Mouse (Mus musculus): ENCODE measurements at regions not wholly inside any gene's neighbourhood (a gene's known extent, or its start where the extent isn't known, plus 50 kb on each side); places are given as distances from the start of the nearest gene placed in this dataset.

GRCm38 (mm10) chr17:45828284-45828824 is 94.7 kb upstream of the 1600014C23Rik start:
- no peak for DNase-seq (ENCODE audit: low spot score)
- no peak overlapping the region for H3K9ac ChIP-seq (ENCODE audit: low read length)

GRCm38 (mm10) chr17:45824977-45825376 is 91.3 kb upstream of the 1600014C23Rik start:
- no peak overlapping the region for H3K4me2 ChIP-seq (ENCODE audit: low read depth, low read length, severe bottlenecking)
- ATAC-seq (replicated peaks; ENCODE audit: low FRiP score) (no peak), DNase-seq (ENCODE audit: low spot score) (no peak)
- peaks cover 6% of the 10 kb centered on the region; the same call in 1 of the 2 replicates for H3K4me1 ChIP-seq (replicated peaks; ENCODE audit: control insufficient read depth, insufficient read depth, low read length)
- WGBS = 48% methylated on average over 8 of the region's 8 CpGs
- H3K27ac ChIP-seq (ENCODE audit: low read depth, low read length) = no peak overlapping the region
- H3K9ac ChIP-seq (ENCODE audit: low read length) = peak overlapping the region; percentile 5; the same call in 1 of the 2 replicates
- H3K4me3 ChIP-seq (ENCODE audit: low read depth, low read length) = no peak overlapping the region
- H3K9me3 ChIP-seq (ENCODE audit: control insufficient read depth, low read length) = no peaks in the 10 kb centered on the region; the same call in 1 of the 2 replicates
- H3K36me3 ChIP-seq (ENCODE audit: control insufficient read depth, insufficient read depth, low read length) = no peaks in the 10 kb centered on the region
- no peaks in the 10 kb centered on the region for H3K27me3 ChIP-seq (ENCODE audit: control insufficient read depth, insufficient read depth, low read length)

More at GRCm38 (mm10) chr17:45828284-45828824, 94.7 kb upstream of the 1600014C23Rik start:
- Histone ChIP-seq H3K9me3 (ENCODE audit: control insufficient read depth, low read length) (peaks cover 3% of the 10 kb centered on the region; the same call in 1 of the 2 replicates), H3K4me3 (ENCODE audit: low read depth, low read length) (no peak overlapping the region), H3K27ac (ENCODE audit: low read depth, low read length) (no peak overlapping the region), H3K36me3 (ENCODE audit: control insufficient read depth, insufficient read depth, low read length) (no peaks in the 10 kb centered on the region), H3K4me1 (replicated peaks; ENCODE audit: control insufficient read depth, insufficient read depth, low read length) (peaks cover 6% of the 10 kb centered on the region; the same call in 1 of the 2 replicates), H3K4me2 (ENCODE audit: low read depth, low read length, severe bottlenecking) (no peak overlapping the region), H3K27me3 (ENCODE audit: control insufficient read depth, insufficient read depth, low read length) (no peaks in the 10 kb centered on the region)
- ATAC-seq (replicated peaks; ENCODE audit: low FRiP score) = no peak
- WGBS = 91% methylated on average over 9 of the region's 9 CpGs

GRCm38 (mm10) chr17:45823501-45823900 is 89.9 kb upstream of the 1600014C23Rik start:
- Histone ChIP-seq H3K27me3 (ENCODE audit: control insufficient read depth, insufficient read depth, low read length) (no peaks in the 10 kb centered on the region), H3K27ac (ENCODE audit: low read depth, low read length) (no peak overlapping the region), H3K36me3 (ENCODE audit: control insufficient read depth, insufficient read depth, low read length) (no peaks in the 10 kb centered on the region), H3K9me3 (ENCODE audit: control insufficient read depth, low read length) (no peaks in the 10 kb centered on the region), H3K9ac (ENCODE audit: low read length) (no peak overlapping the region), H3K4me1 (replicated peaks; ENCODE audit: control insufficient read depth, insufficient read depth, low read length) (peaks cover 6% of the 10 kb centered on the region; the same call in 1 of the 2 replicates), H3K4me2 (ENCODE audit: low read depth, low read length, severe bottlenecking) (no peak overlapping the region), H3K4me3 (ENCODE audit: low read depth, low read length) (no peak overlapping the region)
- DNase-seq (ENCODE audit: low spot score) (no peak), ATAC-seq (replicated peaks; ENCODE audit: low FRiP score) (no peak)
- 87% methylated on average over 5 of the region's 5 CpGs for WGBS

GRCm38 (mm10) chr17:45822427-45822826 is 88.8 kb upstream of the 1600014C23Rik start:
- WGBS = 88% methylated on average over 17 of the region's 17 CpGs
- ATAC-seq (replicated peaks; ENCODE audit: low FRiP score) = no peak
- no peak for DNase-seq (ENCODE audit: low spot score)
- Histone ChIP-seq H3K4me3 (ENCODE audit: low read depth, low read length) (no peak overlapping the region), H3K4me2 (ENCODE audit: low read depth, low read length, severe bottlenecking) (no peak overlapping the region), H3K27ac (ENCODE audit: low read depth, low read length) (no peak overlapping the region), H3K4me1 (replicated peaks; ENCODE audit: control insufficient read depth, insufficient read depth, low read length) (peaks cover 6% of the 10 kb centered on the region; the same call in 1 of the 2 replicates), H3K36me3 (ENCODE audit: control insufficient read depth, insufficient read depth, low read length) (no peaks in the 10 kb centered on the region), H3K9ac (ENCODE audit: low read length) (no peak overlapping the region), H3K9me3 (ENCODE audit: control insufficient read depth, low read length) (no peaks in the 10 kb centered on the region), H3K27me3 (ENCODE audit: control insufficient read depth, insufficient read depth, low read length) (no peaks in the 10 kb centered on the region)

GRCm38 (mm10) chr17:45821356-45821755 is 87.7 kb upstream of the 1600014C23Rik start:
- Histone ChIP-seq H3K9me3 (ENCODE audit: control insufficient read depth, low read length) (no peaks in the 10 kb centered on the region), H3K36me3 (ENCODE audit: control insufficient read depth, insufficient read depth, low read length) (no peaks in the 10 kb centered on the region), H3K4me1 (replicated peaks; ENCODE audit: control insufficient read depth, insufficient read depth, low read length) (peaks cover 6% of the 10 kb centered on the region; the same call in 1 of the 2 replicates), H3K9ac (ENCODE audit: low read length) (no peak overlapping the region), H3K27me3 (ENCODE audit: control insufficient read depth, insufficient read depth, low read length) (no peaks in the 10 kb centered on the region), H3K27ac (ENCODE audit: low read depth, low read length) (no peak overlapping the region), H3K4me3 (ENCODE audit: low read depth, low read length) (no peak overlapping the region), H3K4me2 (ENCODE audit: low read depth, low read length, severe bottlenecking) (no peak overlapping the region)
- no peak for ATAC-seq (replicated peaks; ENCODE audit: low FRiP score)
- DNase-seq (ENCODE audit: low spot score) = no peak
- 90% methylated on average over 7 of the region's 7 CpGs for WGBS

- H3K9ac ChIP-seq (ENCODE audit: low read length) = no peak overlapping the region
- no peaks in the 10 kb centered on the region for H3K9me3 ChIP-seq (ENCODE audit: control insufficient read depth, low read length)
- ATAC-seq (replicated peaks; ENCODE audit: low FRiP score) = no peak
- no peaks in the 10 kb centered on the region for H3K27me3 ChIP-seq (ENCODE audit: control insufficient read depth, insufficient read depth, low read length)
- no peak overlapping the region for H3K4me3 ChIP-seq (ENCODE audit: low read depth, low read length)
- 91% methylated on average over 8 of the region's 8 CpGs for WGBS
- H3K4me2 ChIP-seq (ENCODE audit: low read depth, low read length, severe bottlenecking) = no peak overlapping the region
- H3K27ac ChIP-seq (ENCODE audit: low read depth, low read length) = no peak overlapping the region
- no peaks in the 10 kb centered on the region for H3K4me1 ChIP-seq (replicated peaks; ENCODE audit: control insufficient read depth, insufficient read depth, low read length)
- H3K36me3 ChIP-seq (ENCODE audit: control insufficient read depth, insufficient read depth, low read length) = no peaks in the 10 kb centered on the region
- DNase-seq (ENCODE audit: low spot score) = no peak
Measured at GRCm38 (mm10) chr17:45819143-45819542, 85.5 kb upstream of the 1600014C23Rik start.

GRCm38 (mm10) chr17:45816566-45816965 is 82.9 kb upstream of the 1600014C23Rik start:
- Histone ChIP-seq H3K9ac (ENCODE audit: low read length) (no peak overlapping the region), H3K27ac (ENCODE audit: low read depth, low read length) (no peak overlapping the region)

GRCm38 (mm10) chr17:45815833-45816232 is 82.2 kb upstream of the 1600014C23Rik start:
- Histone ChIP-seq H3K4me3 (ENCODE audit: low read depth, low read length) (no peak overlapping the region), H3K27ac (ENCODE audit: low read depth, low read length) (no peak overlapping the region), H3K9me3 (ENCODE audit: control insufficient read depth, low read length) (no peaks in the 10 kb centered on the region), H3K27me3 (ENCODE audit: control insufficient read depth, insufficient read depth, low read length) (no peaks in the 10 kb centered on the region), H3K9ac (ENCODE audit: low read length) (no peak overlapping the region), H3K4me1 (replicated peaks; ENCODE audit: control insufficient read depth, insufficient read depth, low read length) (no peaks in the 10 kb centered on the region), H3K4me2 (ENCODE audit: low read depth, low read length, severe bottlenecking) (no peak overlapping the region), H3K36me3 (ENCODE audit: control insufficient read depth, insufficient read depth, low read length) (no peaks in the 10 kb centered on the region)
- no peak for ATAC-seq (replicated peaks; ENCODE audit: low FRiP score)
- 56% methylated on average over 2 of the region's 2 CpGs for WGBS
- no peak for DNase-seq (ENCODE audit: low spot score)

More at GRCm38 (mm10) chr17:45816566-45816965, 82.9 kb upstream of the 1600014C23Rik start:
- no peak for DNase-seq (ENCODE audit: low spot score)
- WGBS = 86% methylated on average over 3 of the region's 3 CpGs
- no peaks in the 10 kb centered on the region for H3K27me3 ChIP-seq (ENCODE audit: control insufficient read depth, insufficient read depth, low read length)
- no peaks in the 10 kb centered on the region for H3K4me1 ChIP-seq (replicated peaks; ENCODE audit: control insufficient read depth, insufficient read depth, low read length)
- H3K4me3 ChIP-seq (ENCODE audit: low read depth, low read length) = no peak overlapping the region
- no peak overlapping the region for H3K4me2 ChIP-seq (ENCODE audit: low read depth, low read length, severe bottlenecking)
- H3K9me3 ChIP-seq (ENCODE audit: control insufficient read depth, low read length) = no peaks in the 10 kb centered on the region
- no peaks in the 10 kb centered on the region for H3K36me3 ChIP-seq (ENCODE audit: control insufficient read depth, insufficient read depth, low read length)
- ATAC-seq (replicated peaks; ENCODE audit: low FRiP score) = no peak

GRCm38 (mm10) chr17:45815341-45815740 is 81.7 kb upstream of the 1600014C23Rik start:
- no peaks in the 10 kb centered on the region for H3K36me3 ChIP-seq (ENCODE audit: control insufficient read depth, insufficient read depth, low read length)
- H3K4me2 ChIP-seq (ENCODE audit: low read depth, low read length, severe bottlenecking) = no peak overlapping the region
- WGBS = 52% methylated on average over 7 of the region's 7 CpGs
- no peak overlapping the region for H3K4me3 ChIP-seq (ENCODE audit: low read depth, low read length)
- H3K27me3 ChIP-seq (ENCODE audit: control insufficient read depth, insufficient read depth, low read length) = no peaks in the 10 kb centered on the region
- no peak overlapping the region for H3K27ac ChIP-seq (ENCODE audit: low read depth, low read length)
- H3K4me1 ChIP-seq (replicated peaks; ENCODE audit: control insufficient read depth, insufficient read depth, low read length) = no peaks in the 10 kb centered on the region
- no peak overlapping the region for H3K9ac ChIP-seq (ENCODE audit: low read length)
- H3K9me3 ChIP-seq (ENCODE audit: control insufficient read depth, low read length) = no peaks in the 10 kb centered on the region
- DNase-seq (ENCODE audit: low spot score) (no peak), ATAC-seq (replicated peaks; ENCODE audit: low FRiP score) (no peak)
